Mouse (Mus musculus): Measurements from ENCODE around the gene Tas2r139.
"Not testable (repeated sequence)": the region's sequence is repeated elsewhere in the genome, so short reads cannot be mapped to it uniquely, and the experiment has no call there.

The Tas2r139 gene

GRCm38 (mm10) chr6:42140636-42141035, at the start of gene Tas2r139:
Gene Tas2r139, plus strand, starts transcription at chr6:42140936.
- no peak for DNase-seq

- not testable (repeated sequence) for DNase-seq
These were observed 10.4 kb downstream of the Tas2r139 start for GRCm38 (mm10) chr6:42151115-42151514.

GRCm38 (mm10) chr6:42182462-42182861, 41.7 kb downstream of the Tas2r139 start:
- no peak for DNase-seq

GRCm38 (mm10) chr6:42186230-42186629, 45.5 kb downstream of the Tas2r139 start:
- DNase-seq, result no peak
